Mouse (Mus musculus) G1E (cell line): Measurements from ENCODE around the gene Tfcp2l1.

Experiments
- CTCF ChIP-seq: IDR thresholded peaks from 2 replicates; pipeline ENCODE4 v1.5.1; 2012; ENCODE audit warnings: low read depth, low read length, inconsistent platforms, mixed read lengths
- GATA1 ChIP-seq: IDR thresholded peaks from 2 replicates; pipeline ENCODE4 v1.6.1; 2012; ENCODE audit warnings: borderline replicate concordance, low read length, inconsistent platforms, mixed read lengths
- GATA2 ChIP-seq: IDR thresholded peaks from 2 replicates; pipeline ENCODE4 v1.6.1; 2012; ENCODE audit warnings: low read depth, low read length, inconsistent platforms, borderline replicate concordance
- POLR2AphosphoS5 ChIP-seq: IDR thresholded peaks from 2 replicates; pipeline ENCODE4 v1.6.1; 2012; ENCODE audit warnings: low read depth, low read length, inconsistent platforms; ENCODE audit not compliant: insufficient replicate concordance
- TAL1 ChIP-seq: conservative IDR thresholded peaks from 2 replicates; pipeline ENCODE4 v1.6.1; 2012; ENCODE audit warnings: low read depth, low read length, inconsistent platforms, mixed read lengths

DNA sequence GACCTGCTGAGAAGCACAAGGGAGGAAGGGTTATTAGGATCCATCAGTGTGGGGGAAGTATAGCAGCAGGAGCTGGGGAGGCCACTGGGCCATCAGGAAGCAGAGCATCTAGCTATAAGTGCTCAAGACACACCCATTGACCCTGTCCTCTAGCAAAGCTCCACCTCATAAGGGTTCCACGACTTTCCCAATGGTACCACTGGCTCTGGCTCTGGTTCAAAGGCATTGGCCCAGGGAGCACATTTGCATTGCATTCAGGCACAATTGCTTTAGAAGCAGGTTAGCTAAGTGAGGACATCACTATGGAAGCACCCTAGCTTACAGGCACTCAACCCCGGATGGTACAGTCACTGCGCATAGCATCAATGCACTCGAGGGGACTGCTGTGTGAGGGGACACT lies 46.4 kb downstream of the Tfcp2l1 start:
- TF ChIP-seq CTCF, result no peak
- no peak for TF ChIP-seq TAL1
- no peak for TF ChIP-seq POLR2AphosphoS5
- no peak for TF ChIP-seq GATA1
- TF ChIP-seq GATA2, result no peak
